Mouse (Mus musculus): ENCODE results near the gene Cavin3. TPM values are rescaled to one million over a fixed set of nuclear protein-coding genes. Genes with fewer than 3 reads are reported as not detected.

The Cavin3 gene
- polyA plus RNA-seq, 1 experiment, result 95.1 TPM

- Histone ChIP-seq H3K4me3 (ENCODE audit: insufficient read depth, low read length) (no peak overlapping the region), H3K4me1 (ENCODE audit: control insufficient read depth, insufficient read depth, low read length) (no peaks in the 10 kb centered on the region), H3K27ac (ENCODE audit: insufficient read depth, low read length) (no peak overlapping the region)
- TF ChIP-seq POLR2A (IDR thresholded peaks at IDR 0.05; ENCODE audit: low read depth, low read length) (no peak), CTCF (IDR thresholded peaks at IDR 0.05; ENCODE audit: borderline replicate concordance, insufficient read depth, low read length) (no peak)
These were observed 50.0 kb downstream of the Cavin3 start for GRCm38 (mm10) chr7:105432058-105432457.

Other genes starting within 250 kb of the Cavin3 start
- not detected in 2 replicates for gene Olfr688, start 194.2 kb downstream of the Cavin3 start, polyA plus RNA-seq (2011; ENCODE audit: insufficient read length, low read depth, missing spikeins)
- not detected in 2 replicates for gene Olfr689, start 171.1 kb downstream of the Cavin3 start, polyA plus RNA-seq (2011; ENCODE audit: insufficient read length, low read depth, missing spikeins)
- gene Olfr690, start 148.2 kb downstream of the Cavin3 start, polyA plus RNA-seq (2011; ENCODE audit: insufficient read length, low read depth, missing spikeins), result not detected in 2 replicates
- gene Olfr691, start 140.0 kb downstream of the Cavin3 start, polyA plus RNA-seq (2011; ENCODE audit: insufficient read length, low read depth, missing spikeins), result not detected in 2 replicates
- gene Olfr692, start 114.1 kb downstream of the Cavin3 start, polyA plus RNA-seq (2011; ENCODE audit: insufficient read length, low read depth, missing spikeins), result not detected in 2 replicates
- gene Gm5901, start 107.3 kb downstream of the Cavin3 start, polyA plus RNA-seq (2011; ENCODE audit: insufficient read length, low read depth, missing spikeins), result not detected in 2 replicates
- gene Fam160a2, start 82.2 kb downstream of the Cavin3 start, polyA plus RNA-seq (2011; ENCODE audit: insufficient read length, low read depth, missing spikeins), result 25.4 and 30.0 TPM in 2 replicates
- gene Cnga4, start 77.7 kb downstream of the Cavin3 start, polyA plus RNA-seq (2011; ENCODE audit: insufficient read length, low read depth, missing spikeins), result not detected in 2 replicates
- gene Cckbr, start 56.6 kb downstream of the Cavin3 start, polyA plus RNA-seq (2011; ENCODE audit: insufficient read length, low read depth, missing spikeins), result not detected in 2 replicates
- 52.8 and 53.5 TPM in 2 replicates for gene Smpd1, start 72.1 kb upstream of the Cavin3 start, polyA plus RNA-seq (2011; ENCODE audit: insufficient read length, low read depth, missing spikeins)
- gene Apbb1, start 99.4 kb upstream of the Cavin3 start, polyA plus RNA-seq (2011; ENCODE audit: insufficient read length, low read depth, missing spikeins), result 10.9 and 11.2 TPM in 2 replicates
- gene Hpx, start 117.8 kb upstream of the Cavin3 start, polyA plus RNA-seq (2011; ENCODE audit: insufficient read length, low read depth, missing spikeins), result 1.3 TPM in 1 of 2 replicates, not detected in the other
- 54.7 and 60.8 TPM in 2 replicates for gene Trim3, start 151.3 kb upstream of the Cavin3 start, polyA plus RNA-seq (2011; ENCODE audit: insufficient read length, low read depth, missing spikeins)
- 51.4 and 59.6 TPM in 2 replicates for gene Timm10b, start 157.8 kb upstream of the Cavin3 start, polyA plus RNA-seq (2011; ENCODE audit: insufficient read length, low read depth, missing spikeins)
- 43.6 and 48.8 TPM in 2 replicates for gene Arfip2, start 158.1 kb upstream of the Cavin3 start, polyA plus RNA-seq (2011; ENCODE audit: insufficient read length, low read depth, missing spikeins)
- gene Gm45799, start 158.3 kb upstream of the Cavin3 start, polyA plus RNA-seq (2011; ENCODE audit: insufficient read length, low read depth, missing spikeins), result 25.5 and 27.1 TPM in 2 replicates
- gene Dnhd1, start 168.5 kb upstream of the Cavin3 start, polyA plus RNA-seq (2011; ENCODE audit: insufficient read length, low read depth, missing spikeins), result 1.6 and 3.1 TPM in 2 replicates

Data from embryonic fibroblast, embryonic 13.5 days (primary cell).